Mouse (Mus musculus) neural tube, embryonic 10.5 days (tissue): ENCODE measurements around the gene Nudt2.

ENCODE experiments used
- DNase-seq: peaks from one replicate; pipeline ENCODE4 v3.0.0-alpha.2; 2017; ENCODE audit warnings: low spot score; ENCODE audit errors: extremely low spot score

Nudt2 gene

DNA sequence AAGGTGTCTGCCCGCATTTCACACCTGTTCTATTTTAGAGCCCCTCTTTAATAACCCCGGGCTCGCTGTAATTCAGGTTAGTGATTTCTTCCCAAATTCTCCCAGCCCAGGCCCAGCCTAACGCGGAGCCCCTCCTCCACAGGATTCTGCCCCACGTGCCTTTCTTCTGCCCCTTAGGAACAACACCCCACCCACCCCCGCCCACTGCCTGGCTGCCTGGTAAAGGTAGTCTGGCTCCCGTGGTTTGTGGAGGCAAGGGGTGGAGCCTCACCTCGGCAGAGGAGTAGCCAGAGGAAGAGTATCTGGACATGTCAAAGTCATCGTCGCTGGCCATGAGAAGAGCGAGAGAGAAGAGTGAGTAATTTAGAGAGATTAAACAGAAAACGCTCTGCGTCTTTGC, 55.7 kb downstream of the Nudt2 start:
- no peak for DNase-seq

DNA sequence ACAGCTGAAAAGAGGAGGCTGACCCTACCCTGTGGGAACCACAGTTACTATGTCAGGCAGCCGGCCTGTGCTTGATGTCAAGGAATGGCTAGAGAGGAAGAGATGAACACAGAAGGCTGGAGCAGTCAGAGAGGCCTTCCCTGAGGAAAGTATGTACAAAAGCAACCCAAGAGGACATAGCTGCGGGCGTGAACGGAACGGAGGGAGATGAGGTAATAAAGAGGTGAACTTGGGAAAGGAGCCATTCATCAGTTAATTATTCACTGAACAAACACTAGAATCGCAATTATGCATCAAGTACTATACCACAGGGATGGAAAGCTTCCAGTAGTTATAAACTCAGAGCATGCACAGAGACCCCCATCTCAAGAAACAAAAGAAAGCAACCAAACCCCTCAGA, 57.2 kb downstream of the Nudt2 start:
- DNase-seq, result no peak

DNA sequence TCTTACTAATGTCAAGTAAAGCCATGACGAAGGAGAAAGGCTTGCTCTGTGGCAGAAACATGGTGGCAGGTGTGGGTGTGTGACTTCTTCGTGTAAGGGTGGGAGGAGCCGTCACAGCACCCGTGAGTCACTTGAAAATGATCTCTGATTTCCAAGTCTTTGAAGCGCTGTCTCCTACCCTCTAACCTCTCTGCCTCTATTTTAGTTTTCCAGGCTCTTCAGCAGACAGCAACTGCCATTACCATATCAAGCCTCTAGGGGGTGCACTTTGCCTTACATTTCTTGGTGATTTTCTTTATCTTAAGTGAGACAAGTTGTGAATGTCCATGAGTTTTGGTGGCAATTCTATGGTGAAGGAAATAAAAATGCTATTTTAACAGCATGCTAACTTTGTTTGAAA, 57.8 kb downstream of the Nudt2 start:
- DNase-seq, result no peak

GRCm38 (mm10) chr4:41523839-41524238, 58.9 kb downstream of the Nudt2 start:
- no peak for DNase-seq

DNA sequence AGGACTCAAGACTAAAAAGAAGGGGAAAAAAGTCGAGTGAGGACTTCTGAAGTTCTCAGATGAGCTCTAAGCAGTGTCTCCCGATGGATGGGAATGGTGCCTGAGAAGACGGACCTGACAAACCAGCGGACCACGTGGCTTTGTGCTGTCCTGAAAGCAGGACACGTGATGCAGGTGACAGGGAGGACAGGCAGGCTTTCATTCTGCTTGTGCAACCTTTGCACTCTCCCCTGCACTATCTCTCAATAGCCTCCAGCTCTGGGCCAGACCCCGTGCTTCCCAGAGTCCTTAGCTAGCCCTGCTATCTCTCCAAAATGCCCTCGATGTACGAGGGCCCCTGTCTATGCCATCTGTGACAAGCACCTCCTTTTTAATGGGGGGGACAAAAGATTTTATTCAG, 59.9 kb downstream of the Nudt2 start:
- DNase-seq, result no peak

- no peak for DNase-seq
These were observed 61.6 kb downstream of the Nudt2 start for GRCm38 (mm10) chr4:41526553-41526952.

- DNase-seq, result no peak
These were observed 62.1 kb downstream of the Nudt2 start for GRCm38 (mm10) chr4:41527076-41527475.

DNA sequence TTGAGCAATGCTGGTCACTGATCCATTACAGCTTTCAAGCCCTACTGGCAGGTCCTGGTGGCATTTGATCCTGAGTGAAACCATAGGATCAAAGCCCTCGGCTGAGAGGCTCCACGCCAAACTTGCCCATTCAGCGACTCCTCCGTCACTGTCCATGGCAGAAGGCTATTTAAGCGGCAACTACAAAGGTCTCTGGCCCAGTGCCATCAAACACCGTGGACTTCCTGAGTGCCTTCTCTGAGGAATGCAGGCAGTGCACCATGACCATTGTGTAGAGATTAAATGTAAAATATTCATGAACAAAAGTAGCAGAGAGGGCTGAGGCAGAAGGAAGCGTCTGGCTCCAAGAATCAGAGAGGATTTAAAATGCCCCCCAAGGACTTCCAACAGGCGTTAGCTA, 63.0 kb downstream of the Nudt2 start:
- DNase-seq, result no peak
